Mouse (Mus musculus) small intestine, adult 2 months (tissue): ENCODE results near the gene Dkc1.

ENCODE experiments used
- CTCF ChIP-seq: fragments of 200-500 bp; IDR thresholded peaks from 2 replicates; pipeline ENCODE4 v1.5.1; 2012; ENCODE audit warnings: low read depth, mild to moderate bottlenecking, control low read depth, inconsistent platforms, low read length, moderate library complexity, mixed read lengths; ENCODE audit not compliant: insufficient replicate concordance, insufficient read length; ENCODE audit errors: extremely low read depth
- POLR2A ChIP-seq: fragments of 200-500 bp; IDR thresholded peaks from 2 replicates; pipeline ENCODE4 v1.6.1; 2012; ENCODE audit warnings: low read depth, mild to moderate bottlenecking, control low read depth, inconsistent platforms, low read length, moderate library complexity

DNA sequence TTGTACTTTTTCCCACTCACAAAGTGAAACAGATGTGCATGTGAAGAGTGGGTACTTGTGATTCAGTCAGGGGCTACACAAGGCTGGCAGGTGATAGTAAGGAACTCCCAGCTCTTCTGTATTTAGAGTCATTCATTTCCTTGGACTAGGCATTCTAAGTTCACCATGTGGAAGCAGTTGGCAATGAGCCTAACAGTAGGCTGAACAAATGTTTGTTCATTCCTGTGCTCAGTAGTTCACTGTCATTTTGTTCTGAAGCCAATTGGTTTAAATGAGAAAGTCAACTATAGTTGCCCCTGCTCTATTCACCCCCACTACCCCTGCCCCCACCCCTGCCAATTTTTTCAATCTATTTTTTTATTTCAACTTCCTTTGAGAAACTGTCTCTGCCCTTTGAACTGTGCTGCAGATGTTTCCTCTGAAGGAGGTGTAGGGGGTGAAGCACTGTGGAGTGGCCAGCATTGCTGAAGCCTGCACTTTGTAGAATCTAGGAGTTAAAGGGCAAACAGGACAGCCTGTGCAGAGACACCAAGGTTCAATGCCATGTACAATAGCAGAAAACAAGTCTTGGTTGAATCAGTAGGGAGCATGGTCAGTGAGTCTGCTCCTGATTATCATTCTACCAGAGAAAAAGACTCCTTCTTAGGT, 32.8 kb downstream of the Dkc1 start:
- TF ChIP-seq POLR2A (no peak), CTCF (no peak)
